Mouse (Mus musculus): ENCODE results near the gene Phf14. TPM values are rescaled to one million over a fixed set of nuclear protein-coding genes. Genes with fewer than 3 reads are reported as not detected.
A peak's percentile ranks its signal among the peaks of the same experiment; 100 is the strongest.
"Not testable (repeated sequence)": the region's sequence is repeated elsewhere in the genome, so short reads cannot be mapped to it uniquely, and the experiment has no call there.

The Phf14 gene
- polyA plus RNA-seq (2014; fragmentation: Nextera tagmentation; extraction: Ambion mirVana): 94.4 and 96.3 TPM in 2 replicates

GRCm38 (mm10) chr6:11907269-11908032 lies at the start of gene Phf14, which contains the start of gene Ndufa4:
TSS of gene Phf14 (plus strand) at chr6:11907809.
TSS of gene Ndufa4 (minus strand) at chr6:11907497.
- Histone ChIP-seq H3K4me1 (ENCODE audit: control insufficient read depth, insufficient read depth, low read length) (peaks cover 9% of the 10 kb centered on the region; the same call in 1 of the 2 replicates), H3K4me3 (ENCODE audit: low read depth, low read length) (peak within 1 kb of the TSS; percentile 80), H3K9me3 (ENCODE audit: control insufficient read depth, low read length) (no peaks in the 10 kb centered on the region), H3K9ac (ENCODE audit: low read length) (peak within 1 kb of the TSS; percentile 87), H3K4me2 (peak within 1 kb of the TSS; percentile 50), H3K27me3 (ENCODE audit: control insufficient read depth, insufficient read depth, low read length) (no peaks in the 10 kb centered on the region), H3K36me3 (ENCODE audit: control insufficient read depth, insufficient read depth, low read length) (no peaks in the 10 kb centered on the region; the same call in 1 of the 2 replicates), H3K27ac (ENCODE audit: low read depth, low read length) (0 out of 2 replicates have a peak within 1 kb of the TSS, but pooled peaks have one; percentile 10)
- under 1% methylated on average over 59 of the region's 59 CpGs for WGBS
- ATAC-seq (ENCODE audit: low FRiP score): peak; percentile 98
- peak; percentile 98 for DNase-seq (ENCODE audit: low spot score, missing footprints)

GRCm38 (mm10) chr6:11875364-11875763 lies 32.2 kb upstream of the Phf14 start:
- H3K4me1 ChIP-seq (ENCODE audit: control insufficient read depth, insufficient read depth, low read length); H3K4me3 ChIP-seq (ENCODE audit: low read depth, low read length); ATAC-seq (ENCODE audit: low FRiP score); H3K36me3 ChIP-seq (ENCODE audit: control insufficient read depth, insufficient read depth, low read length); H3K9ac ChIP-seq (ENCODE audit: low read length); H3K27ac ChIP-seq (ENCODE audit: low read depth, low read length); H3K27me3 ChIP-seq (ENCODE audit: control insufficient read depth, insufficient read depth, low read length); H3K4me2 ChIP-seq; DNase-seq (ENCODE audit: low spot score, missing footprints); H3K9me3 ChIP-seq (ENCODE audit: control insufficient read depth, low read length): not testable (repeated sequence)
- no CpG with 5 or more reads among the region's 2 CpGs for WGBS

- Histone ChIP-seq H3K4me1 (ENCODE audit: control insufficient read depth, insufficient read depth, low read length) (no peaks in the 10 kb centered on the region), H3K4me2 (no peak overlapping the region), H3K36me3 (ENCODE audit: control insufficient read depth, insufficient read depth, low read length) (peaks cover 3% of the 10 kb centered on the region; the same call in 1 of the 2 replicates), H3K9me3 (ENCODE audit: control insufficient read depth, low read length) (no peaks in the 10 kb centered on the region), H3K9ac (ENCODE audit: low read length) (no peak overlapping the region), H3K27ac (ENCODE audit: low read depth, low read length) (no peak overlapping the region), H3K27me3 (ENCODE audit: control insufficient read depth, insufficient read depth, low read length) (no peaks in the 10 kb centered on the region), H3K4me3 (ENCODE audit: low read depth, low read length) (no peak overlapping the region)
- ATAC-seq (ENCODE audit: low FRiP score): no peak
- DNase-seq (ENCODE audit: low spot score, missing footprints): peak; percentile 75
- WGBS: 75% methylated on average over 4 of the region's 4 CpGs
Measured at GRCm38 (mm10) chr6:11900809-11901310, 6.7 kb upstream of the Phf14 start.

GRCm38 (mm10) chr6:11906890-11907268 lies 730 bp upstream of the Phf14 start:
- no peak overlapping the region for H3K27ac ChIP-seq (ENCODE audit: low read depth, low read length)
- under 1% methylated on average over 5 of the region's 5 CpGs for WGBS
- H3K36me3 ChIP-seq (ENCODE audit: control insufficient read depth, insufficient read depth, low read length): no peaks in the 10 kb centered on the region; the same call in 1 of the 2 replicates
- H3K4me3 ChIP-seq (ENCODE audit: low read depth, low read length): peak overlapping the region; percentile 80
- peak overlapping the region; percentile 50 for H3K4me2 ChIP-seq
- ATAC-seq (ENCODE audit: low FRiP score): no peak
- H3K4me1 ChIP-seq (ENCODE audit: control insufficient read depth, insufficient read depth, low read length): peaks cover 9% of the 10 kb centered on the region; the same call in 1 of the 2 replicates
- DNase-seq (ENCODE audit: low spot score, missing footprints): peak; percentile 86
- no peaks in the 10 kb centered on the region for H3K27me3 ChIP-seq (ENCODE audit: control insufficient read depth, insufficient read depth, low read length)
- no peaks in the 10 kb centered on the region for H3K9me3 ChIP-seq (ENCODE audit: control insufficient read depth, low read length)
- peak overlapping the region; percentile 87 for H3K9ac ChIP-seq (ENCODE audit: low read length)

GRCm38 (mm10) chr6:11908170-11908569 lies 561 bp downstream of the Phf14 start:
- Histone ChIP-seq H3K4me3 (ENCODE audit: low read depth, low read length) (peak overlapping the region; percentile 80), H3K4me2 (peak overlapping the region; percentile 50), H3K9me3 (ENCODE audit: control insufficient read depth, low read length) (no peaks in the 10 kb centered on the region), H3K9ac (ENCODE audit: low read length) (peak overlapping the region; percentile 87), H3K4me1 (ENCODE audit: control insufficient read depth, insufficient read depth, low read length) (peaks cover 9% of the 10 kb centered on the region; the same call in 1 of the 2 replicates), H3K36me3 (ENCODE audit: control insufficient read depth, insufficient read depth, low read length) (no peaks in the 10 kb centered on the region; the same call in 1 of the 2 replicates), H3K27me3 (ENCODE audit: control insufficient read depth, insufficient read depth, low read length) (no peaks in the 10 kb centered on the region), H3K27ac (ENCODE audit: low read depth, low read length) (no peak overlapping the region)
- 27% methylated on average over 7 of the region's 7 CpGs for whole genome bisulfite sequencing
- ATAC-seq (ENCODE audit: low FRiP score) (no peak), DNase-seq (ENCODE audit: low spot score, missing footprints) (no peak)

GRCm38 (mm10) chr6:11925496-11926041 lies 18.0 kb downstream of the Phf14 start:
- Histone ChIP-seq H3K9me3 (ENCODE audit: control insufficient read depth, low read length) (peaks cover 3% of the 10 kb centered on the region; the same call in 1 of the 2 replicates), H3K36me3 (ENCODE audit: control insufficient read depth, insufficient read depth, low read length) (peaks cover 6% of the 10 kb centered on the region; the same call in 1 of the 2 replicates), H3K4me1 (ENCODE audit: control insufficient read depth, insufficient read depth, low read length) (peaks cover 9% of the 10 kb centered on the region; the same call in 1 of the 2 replicates), H3K4me2 (peak overlapping the region; percentile 73), H3K27ac (ENCODE audit: low read depth, low read length) (peak overlapping the region; percentile 96), H3K27me3 (ENCODE audit: control insufficient read depth, insufficient read depth, low read length) (no peaks in the 10 kb centered on the region), H3K9ac (ENCODE audit: low read length) (peak overlapping the region; percentile 97), H3K4me3 (ENCODE audit: low read depth, low read length) (peak overlapping the region; percentile 88)
- ATAC-seq (ENCODE audit: low FRiP score) (peak; percentile 95), DNase-seq (ENCODE audit: low spot score, missing footprints) (peak; percentile 98)
- 2% methylated on average over 20 of the region's 20 CpGs for WGBS

- peaks cover 6% of the 10 kb centered on the region; the same call in 1 of the 2 replicates for H3K36me3 ChIP-seq (ENCODE audit: control insufficient read depth, insufficient read depth, low read length)
- H3K4me3 ChIP-seq (ENCODE audit: low read depth, low read length): peak overlapping the region; percentile 88
- peak; percentile 97 for DNase-seq (ENCODE audit: low spot score, missing footprints)
- peak overlapping the region; percentile 73 for H3K4me2 ChIP-seq
- H3K9me3 ChIP-seq (ENCODE audit: control insufficient read depth, low read length): peaks cover 3% of the 10 kb centered on the region; the same call in 1 of the 2 replicates
- peak; percentile 89 for ATAC-seq (ENCODE audit: low FRiP score)
- H3K9ac ChIP-seq (ENCODE audit: low read length): peak overlapping the region; percentile 97
- H3K27ac ChIP-seq (ENCODE audit: low read depth, low read length): peak overlapping the region; percentile 96
- peaks cover 9% of the 10 kb centered on the region; the same call in 1 of the 2 replicates for H3K4me1 ChIP-seq (ENCODE audit: control insufficient read depth, insufficient read depth, low read length)
- WGBS: under 1% methylated on average over 38 of the region's 40 CpGs
- H3K27me3 ChIP-seq (ENCODE audit: control insufficient read depth, insufficient read depth, low read length): no peaks in the 10 kb centered on the region
Measured at GRCm38 (mm10) chr6:11926082-11926595, 18.5 kb downstream of the Phf14 start.

- peaks cover 9% of the 10 kb centered on the region; the same call in 1 of the 2 replicates for H3K4me1 ChIP-seq (ENCODE audit: control insufficient read depth, insufficient read depth, low read length)
- WGBS: 80% methylated on average over 6 of the region's 6 CpGs
- H3K36me3 ChIP-seq (ENCODE audit: control insufficient read depth, insufficient read depth, low read length): peaks cover 6% of the 10 kb centered on the region; the same call in 1 of the 2 replicates
- DNase-seq (ENCODE audit: low spot score, missing footprints): no peak
- peak overlapping the region; percentile 97; the same call in 1 of the 2 replicates for H3K9ac ChIP-seq (ENCODE audit: low read length)
- ATAC-seq (ENCODE audit: low FRiP score): no peak
- H3K27me3 ChIP-seq (ENCODE audit: control insufficient read depth, insufficient read depth, low read length): no peaks in the 10 kb centered on the region
- peak overlapping the region; percentile 73 for H3K4me2 ChIP-seq
- no peak overlapping the region for H3K27ac ChIP-seq (ENCODE audit: low read depth, low read length)
- no peak overlapping the region for H3K4me3 ChIP-seq (ENCODE audit: low read depth, low read length)
- H3K9me3 ChIP-seq (ENCODE audit: control insufficient read depth, low read length): peaks cover 3% of the 10 kb centered on the region; the same call in 1 of the 2 replicates
Measured at GRCm38 (mm10) chr6:11927485-11927884, 19.9 kb downstream of the Phf14 start.

Data from midbrain, embryonic 11.5 days (tissue).